Mouse (Mus musculus) midbrain, embryonic 10.5 days (tissue): ENCODE measurements at regions not wholly inside any gene's neighbourhood (a gene's known extent, or its start where the extent isn't known, plus 50 kb on each side); places are given as distances from the start of the nearest gene placed in this dataset.

ENCODE experiments used
- DNase-seq: peaks from one replicate; pipeline ENCODE4 v3.0.0-alpha.2; 2017; ENCODE audit warnings: low spot score
- H3K27ac ChIP-seq: fragments of 300-500 bp; sonication (generic); replicated peaks from 2 replicates; pipeline ENCODE4 v1.5.1; 2016; ENCODE audit warnings: mild to moderate bottlenecking
- H3K27me3 ChIP-seq: fragments of 300-500 bp; sonication (generic); 2 replicates; pipeline ENCODE4 v1.6.1; 2016; ENCODE audit warnings: low read depth, mild to moderate bottlenecking; ENCODE audit not compliant: poor library complexity, severe bottlenecking
- H3K36me3 ChIP-seq: fragments of 300-500 bp; sonication (generic); 2 replicates; pipeline ENCODE4 v1.6.1; 2016; ENCODE audit warnings: mild to moderate bottlenecking, moderate library complexity
- H3K4me1 ChIP-seq: fragments of 300-500 bp; sonication (generic); 2 replicates; pipeline ENCODE4 v1.6.1; 2016
- H3K4me3 ChIP-seq: fragments of 300-500 bp; sonication (generic); 2 replicates; pipeline ENCODE4 v1.5.1; 2016; ENCODE audit warnings: mild to moderate bottlenecking, moderate library complexity
- H3K9me3 ChIP-seq: fragments of 300-500 bp; sonication (generic); replicated peaks from 2 replicates; pipeline ENCODE4 v1.6.1; 2016; ENCODE audit warnings: mild to moderate bottlenecking
- WGBS: fragments of 180-500 bp; shearing (Covaris S2); methylation state at CpG from one replicate; pipeline ENCODE4 v1.1.7; 2016; 5-methylcytosine and 5-hydroxymethylcytosine counted together

DNA sequence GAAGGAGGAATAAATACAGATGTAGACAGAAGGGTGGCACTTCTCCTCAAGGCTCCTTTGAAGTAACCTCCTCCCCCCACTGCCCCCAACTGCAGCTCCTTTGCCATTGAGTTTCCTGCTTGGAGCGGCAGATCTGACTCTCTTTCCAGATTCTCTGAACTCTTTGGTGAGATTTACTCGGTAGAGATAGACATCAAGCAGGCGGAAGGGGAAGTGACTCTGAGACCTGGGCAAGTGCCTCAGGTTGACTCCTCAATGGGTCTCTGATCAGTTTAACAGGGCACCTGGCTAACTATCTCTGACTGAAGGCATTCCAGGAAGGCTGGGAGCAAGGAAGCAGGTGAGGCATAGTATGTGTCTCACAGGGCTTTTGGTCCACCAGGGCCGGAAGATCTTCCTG is 73.6 kb upstream of the Pmepa1 start:
- H3K36me3 ChIP-seq, result no peaks in the 10 kb centered on the region

GRCm38 (mm10) chr2:173350405-173350804 is 74.1 kb upstream of the Pmepa1 start:
- no peak for DNase-seq

More for the DNA sequence above, 73.6 kb upstream of the Pmepa1 start:
- no peaks in the 10 kb centered on the region for H3K9me3 ChIP-seq
- no peak overlapping the region for H3K4me3 ChIP-seq
- 87% methylated on average over 4 of the region's 4 CpGs for WGBS
- H3K27me3 ChIP-seq, result peaks cover 4% of the 10 kb centered on the region; the same call in 1 of the 2 replicates
- DNase-seq, result no peak
- H3K4me1 ChIP-seq, result peaks cover 4% of the 10 kb centered on the region; the same call in 1 of the 2 replicates
- H3K27ac ChIP-seq, result no peak overlapping the region

DNA sequence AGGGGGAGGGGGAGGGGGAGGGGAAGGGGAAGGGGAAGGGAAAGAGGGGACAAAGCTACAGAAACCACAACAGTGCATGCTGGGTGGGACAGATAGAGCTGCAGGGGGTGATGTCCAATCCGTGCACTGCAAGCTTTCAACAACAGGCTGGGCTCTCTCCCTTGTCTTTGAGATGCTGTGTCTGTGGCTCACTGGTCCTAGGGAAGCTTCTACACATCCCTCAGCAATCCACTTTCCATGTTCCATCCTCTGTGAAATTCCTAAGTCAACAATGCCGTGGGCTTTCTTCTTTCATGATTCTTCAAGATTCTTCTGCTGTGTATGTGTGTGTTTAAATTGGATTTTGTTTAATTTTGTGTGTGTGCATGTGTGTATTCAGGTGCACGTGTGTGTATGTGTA is 74.5 kb upstream of the Pmepa1 start:
- Histone ChIP-seq H3K9me3 (no peaks in the 10 kb centered on the region), H3K4me1 (peaks cover 4% of the 10 kb centered on the region; the same call in 1 of the 2 replicates), H3K36me3 (no peaks in the 10 kb centered on the region), H3K27ac (no peak overlapping the region), H3K27me3 (peaks cover 4% of the 10 kb centered on the region; the same call in 1 of the 2 replicates), H3K4me3 (no peak overlapping the region)
- WGBS, result 77% methylated on average over 3 of the region's 3 CpGs
- no peak for DNase-seq

More at GRCm38 (mm10) chr2:173350405-173350804, 74.1 kb upstream of the Pmepa1 start:
- Histone ChIP-seq H3K9me3 (no peaks in the 10 kb centered on the region), H3K36me3 (no peaks in the 10 kb centered on the region), H3K4me3 (no peak overlapping the region), H3K27ac (no peak overlapping the region), H3K27me3 (peaks cover 4% of the 10 kb centered on the region; the same call in 1 of the 2 replicates), H3K4me1 (peaks cover 4% of the 10 kb centered on the region; the same call in 1 of the 2 replicates)
- WGBS, result 85% methylated on average over 3 of the region's 3 CpGs

- Histone ChIP-seq H3K27ac (peak overlapping the region; percentile 28; the same call in 1 of the 2 replicates), H3K9me3 (no peaks in the 10 kb centered on the region), H3K27me3 (peaks cover 4% of the 10 kb centered on the region; the same call in 1 of the 2 replicates), H3K4me1 (peaks cover 6% of the 10 kb centered on the region; the same call in 1 of the 2 replicates), H3K4me3 (no peak overlapping the region), H3K36me3 (no peaks in the 10 kb centered on the region)
- no peak for DNase-seq
- WGBS, result 70% methylated on average over 18 of the region's 18 CpGs
Observed at GRCm38 (mm10) chr2:173351831-173352755, 75.8 kb upstream of the Pmepa1 start.

GRCm38 (mm10) chr2:173352756-173353139 is 76.4 kb upstream of the Pmepa1 start:
- H3K27ac ChIP-seq, result peak overlapping the region; percentile 28; the same call in 1 of the 2 replicates
- 51% methylated on average over 3 of the region's 3 CpGs for WGBS
- no peaks in the 10 kb centered on the region for H3K36me3 ChIP-seq
- no peak for DNase-seq
- peaks cover 3% of the 10 kb centered on the region; the same call in 1 of the 2 replicates for H3K27me3 ChIP-seq
- no peaks in the 10 kb centered on the region for H3K9me3 ChIP-seq
- H3K4me3 ChIP-seq, result no peak overlapping the region
- H3K4me1 ChIP-seq, result peaks cover 6% of the 10 kb centered on the region; the same call in 1 of the 2 replicates

GRCm38 (mm10) chr2:173353435-173354241 is 77.3 kb upstream of the Pmepa1 start:
- peak overlapping the region; percentile 1; the same call in 1 of the 2 replicates for H3K27ac ChIP-seq
- WGBS, result 82% methylated on average over 16 of the region's 16 CpGs
- H3K4me1 ChIP-seq, result peaks cover 6% of the 10 kb centered on the region; the same call in 1 of the 2 replicates

DNA sequence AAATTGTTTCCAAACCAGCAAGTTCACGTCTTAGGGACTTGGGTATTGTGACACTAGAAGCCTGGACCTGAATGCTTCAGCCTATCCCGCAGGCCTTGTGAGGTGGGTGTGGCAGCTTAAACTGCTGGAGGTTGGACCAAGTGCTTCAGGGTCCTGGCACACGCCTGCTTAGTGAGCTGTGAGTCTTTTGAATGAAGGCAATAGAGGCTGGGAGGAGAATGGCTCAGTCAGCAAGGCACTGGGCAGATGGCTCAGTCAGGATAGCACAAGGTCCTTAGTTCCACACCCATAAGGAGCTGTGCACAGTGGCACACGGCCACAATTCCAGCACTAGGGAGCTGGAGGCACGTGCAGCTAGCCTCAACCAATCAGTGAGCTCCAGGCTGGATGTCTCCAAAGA is 80.5 kb upstream of the Pmepa1 start:
- no peaks in the 10 kb centered on the region; the same call in 1 of the 2 replicates for H3K27me3 ChIP-seq
- no peak overlapping the region for H3K4me3 ChIP-seq
- peaks cover 6% of the 10 kb centered on the region; the same call in 1 of the 2 replicates for H3K4me1 ChIP-seq
- H3K27ac ChIP-seq, result no peak overlapping the region
- 72% methylated on average over 5 of the region's 5 CpGs for WGBS
- no peaks in the 10 kb centered on the region for H3K9me3 ChIP-seq
- DNase-seq, result no peak
- H3K36me3 ChIP-seq, result no peaks in the 10 kb centered on the region

More at GRCm38 (mm10) chr2:173353435-173354241, 77.3 kb upstream of the Pmepa1 start:
- Histone ChIP-seq H3K9me3 (no peaks in the 10 kb centered on the region), H3K36me3 (no peaks in the 10 kb centered on the region), H3K27me3 (no peaks in the 10 kb centered on the region; the same call in 1 of the 2 replicates), H3K4me3 (no peak overlapping the region)
- no peak for DNase-seq

GRCm38 (mm10) chr2:173365441-173366166 is 89.3 kb upstream of the Pmepa1 start:
- Histone ChIP-seq H3K36me3 (no peaks in the 10 kb centered on the region), H3K27ac (no peak overlapping the region; the same call in 1 of the 2 replicates), H3K4me3 (peak overlapping the region; percentile 34), H3K4me1 (peaks cover 12% of the 10 kb centered on the region), H3K9me3 (no peaks in the 10 kb centered on the region), H3K27me3 (peaks cover 28% of the 10 kb centered on the region)
- DNase-seq, result no peak
- WGBS, result 22% methylated on average over 24 of the region's 24 CpGs

- no peak overlapping the region for H3K4me3 ChIP-seq
- peaks cover 28% of the 10 kb centered on the region for H3K27me3 ChIP-seq
- DNase-seq, result no peak
- no peaks in the 10 kb centered on the region; the same call in 1 of the 2 replicates for H3K9me3 ChIP-seq
- peaks cover 12% of the 10 kb centered on the region for H3K4me1 ChIP-seq
- H3K27ac ChIP-seq, result no peak overlapping the region; the same call in 1 of the 2 replicates
- WGBS, result 80% methylated on average over 11 of the region's 11 CpGs
- no peaks in the 10 kb centered on the region for H3K36me3 ChIP-seq
Observed at GRCm38 (mm10) chr2:173366734-173367133, 90.4 kb upstream of the Pmepa1 start.

DNA sequence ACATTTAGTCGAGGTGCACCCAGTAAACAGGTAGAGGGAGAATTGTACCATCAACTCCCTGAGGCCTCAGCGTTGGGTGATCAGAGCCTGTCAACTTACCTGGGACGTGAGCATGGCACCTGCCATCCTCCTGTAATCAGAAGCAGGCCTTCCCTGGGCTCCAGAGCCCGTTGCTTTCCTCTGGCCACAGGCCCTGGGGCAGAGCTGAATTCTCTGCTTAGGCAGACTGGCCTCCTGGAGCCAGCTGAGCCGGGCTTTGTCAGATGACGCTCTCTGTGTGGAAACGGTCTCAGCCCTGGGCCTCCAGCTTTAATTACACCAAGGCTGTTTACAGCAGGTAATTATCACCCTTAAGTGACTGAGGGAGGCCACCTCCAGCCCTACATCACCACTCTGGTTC is 92.6 kb upstream of the Pmepa1 start:
- 63% methylated on average over 7 of the region's 7 CpGs for WGBS
- Histone ChIP-seq H3K27ac (no peak overlapping the region), H3K9me3 (no peaks in the 10 kb centered on the region; the same call in 1 of the 2 replicates), H3K4me1 (peaks cover 12% of the 10 kb centered on the region), H3K4me3 (no peak overlapping the region), H3K27me3 (peaks cover 28% of the 10 kb centered on the region), H3K36me3 (no peaks in the 10 kb centered on the region)
- DNase-seq, result no peak

GRCm38 (mm10) chr2:173376926-173377325 is 100.6 kb upstream of the Pmepa1 start:
- WGBS, result 80% methylated on average over 6 of the region's 6 CpGs

More at GRCm38 (mm10) chr2:173376926-173377325, 100.6 kb upstream of the Pmepa1 start:
- Histone ChIP-seq H3K36me3 (no peaks in the 10 kb centered on the region), H3K4me3 (no peak overlapping the region), H3K4me1 (no peaks in the 10 kb centered on the region), H3K27me3 (no peaks in the 10 kb centered on the region), H3K27ac (no peak overlapping the region), H3K9me3 (no peaks in the 10 kb centered on the region; the same call in 1 of the 2 replicates)
- no peak for DNase-seq
